Mouse (Mus musculus): Measurements from ENCODE around the gene Jchain. TPM values are rescaled to one million over a fixed set of nuclear protein-coding genes. Genes with fewer than 3 reads are reported as not detected.

The Jchain gene
- total RNA-seq, 4 experiments from 2014 or later, result 0.37 to 0.77 (median 0.59) TPM

GRCm38 (mm10) chr5:88530908-88531307, 3.2 kb upstream of the Jchain start:
- no peak for DNase-seq (ENCODE audit: low spot score in 2 of 2)

DNA sequence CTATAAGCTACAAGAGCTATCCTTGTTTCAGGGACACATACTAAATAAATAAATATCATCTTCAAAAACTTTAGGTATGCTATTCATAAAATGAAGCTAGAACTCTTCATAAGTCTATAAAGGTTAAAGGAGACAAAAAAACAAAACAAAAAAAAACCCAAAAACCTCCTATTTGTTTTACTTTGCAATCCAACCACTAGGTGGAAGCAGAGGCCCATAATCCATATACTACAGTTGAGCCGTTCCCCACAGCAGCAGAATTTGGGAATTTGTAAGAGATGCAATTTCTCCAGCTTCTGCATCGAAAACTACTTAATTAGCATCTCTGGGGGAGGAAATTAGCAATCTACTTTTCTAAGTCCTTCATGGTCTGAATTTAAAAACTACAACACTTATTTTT, 8.5 kb downstream of the Jchain start:
- no peak for DNase-seq (ENCODE audit: low spot score in 2 of 2)

DNA sequence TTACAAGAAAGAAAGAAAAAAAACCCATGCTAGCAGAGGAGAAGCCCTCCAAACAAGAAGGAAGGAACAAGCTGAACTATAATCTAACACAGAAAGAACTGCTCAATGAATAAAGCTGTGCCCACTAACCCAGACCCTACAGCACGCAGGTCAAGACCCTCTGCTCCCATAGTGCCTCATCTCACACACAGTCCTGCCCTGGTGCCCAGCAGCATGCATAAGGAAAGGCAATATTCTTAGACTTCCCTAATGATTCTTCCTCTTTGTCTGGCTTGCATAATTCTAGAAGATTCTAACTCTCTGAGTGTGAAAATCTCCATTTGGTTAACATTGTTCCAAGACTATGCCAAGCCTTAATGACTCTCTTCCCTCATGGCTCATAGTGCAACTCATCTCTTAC, 18.7 kb downstream of the Jchain start:
- no peak for DNase-seq (ENCODE audit: low spot score in 2 of 2)

DNA sequence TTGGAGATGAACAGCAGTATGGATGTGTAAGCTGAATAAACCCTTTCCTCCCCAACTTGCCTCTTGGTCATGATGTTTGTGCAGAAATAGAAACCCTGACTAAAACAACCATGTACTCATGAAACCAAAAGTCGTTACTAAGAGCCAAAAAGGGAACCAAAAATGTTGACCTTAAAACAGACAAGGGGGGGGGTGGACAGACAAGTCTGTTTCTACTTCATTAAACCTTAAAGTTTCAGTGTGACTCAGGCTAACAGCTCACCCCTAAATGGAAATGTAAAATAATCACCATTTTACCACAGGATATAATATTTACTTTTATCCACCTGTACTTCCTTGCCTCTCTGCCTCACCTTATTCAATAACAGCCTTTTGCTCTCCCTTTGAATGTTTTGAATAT, 19.1 kb downstream of the Jchain start:
- no peak for DNase-seq (ENCODE audit: low spot score in 2 of 2)

DNA sequence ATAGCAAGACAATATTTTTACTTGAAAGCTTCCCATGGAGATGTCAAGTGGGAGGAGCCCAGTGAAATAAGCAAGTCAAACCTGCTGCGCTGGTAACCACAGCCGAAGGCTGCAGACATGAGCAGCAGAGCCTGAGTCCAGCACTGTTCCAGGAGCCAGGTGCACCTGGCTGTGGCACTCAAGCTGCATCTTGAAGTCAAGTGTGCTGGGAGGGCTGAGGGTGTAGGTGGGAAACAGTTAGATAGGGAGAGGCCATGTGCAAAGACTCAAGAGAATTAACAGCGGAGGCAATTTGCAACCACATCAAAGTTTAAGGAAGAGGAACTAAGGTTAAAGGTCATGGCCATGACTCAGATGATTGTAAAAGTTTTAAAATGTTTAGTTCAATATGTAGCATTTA, 27.9 kb downstream of the Jchain start:
- no peak for DNase-seq (ENCODE audit: low spot score in 2 of 2)

DNA sequence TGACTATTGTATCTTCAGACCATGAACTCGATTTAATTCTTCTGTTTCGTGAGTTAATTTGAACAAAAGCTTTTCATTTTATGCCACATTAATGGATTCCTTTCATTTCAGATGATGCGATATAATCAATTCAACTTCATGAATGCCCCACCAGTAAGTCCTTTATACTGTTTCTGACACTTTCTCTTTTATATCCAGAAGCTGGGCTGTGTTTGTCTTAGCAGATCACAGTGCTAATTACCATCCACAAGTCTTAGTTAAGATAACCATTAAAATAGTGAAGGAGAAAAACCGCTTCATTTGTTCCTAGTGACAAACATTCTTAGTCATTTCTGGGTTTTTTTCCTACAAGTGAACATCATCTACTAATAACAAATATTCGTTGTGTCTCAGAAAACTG, 36.6 kb downstream of the Jchain start:
- no peak for DNase-seq (ENCODE audit: low spot score in 2 of 2)

- no peak for DNase-seq (ENCODE audit: low spot score in 2 of 2)
Observed at GRCm38 (mm10) chr5:88489004-88489403, 38.7 kb downstream of the Jchain start.

- DNase-seq (ENCODE audit: low spot score in 2 of 2), result no peak
Observed at GRCm38 (mm10) chr5:88487675-88488074, 40.0 kb downstream of the Jchain start, which contains the start of gene Enam. Gene Enam (plus strand): TSS chr5:88487975.

Other genes with a start within 250 kb of the Jchain start
- gene Prol1, start 210.6 kb downstream of the Jchain start, total RNA-seq (2022), result not detected
- gene Amtn, start 151.8 kb downstream of the Jchain start, total RNA-seq (2022), result not detected
- gene Ambn, start 71.9 kb downstream of the Jchain start, total RNA-seq (2022), result not detected
- not detected for gene Enam, start 39.9 kb downstream of the Jchain start, total RNA-seq (2022)
- 10 to 100 TPM; 25.3 to 33.2 (median 29.2) TPM for gene Utp3, start 26.6 kb upstream of the Jchain start, total RNA-seq (2022)
- 100 to 1,000 TPM; 180 to 191 (median 184) TPM for gene Rufy3, start 37.1 kb upstream of the Jchain start, total RNA-seq (2022)
- 100 to 1,000 TPM; 101 to 106 (median 103) TPM for gene Grsf1, start 148.3 kb upstream of the Jchain start, total RNA-seq (2022)
- gene Mob1b, start 193.0 kb upstream of the Jchain start, total RNA-seq (2022), result 10 to 100 TPM; 22.9 to 25.3 (median 24.4) TPM
- 10 to 100 TPM; 14.5 to 15.2 (median 14.7) TPM for gene Dck, start 237.1 kb upstream of the Jchain start, total RNA-seq (2022)